Mouse (Mus musculus) left cerebral cortex, postnatal 25 days (tissue): ENCODE data around the gene Zkscan8. TPM values are rescaled to one million over a fixed set of nuclear protein-coding genes. Genes with fewer than 3 reads are reported as not detected.

Source experiments
- total RNA-seq, 2 experiments: library from RNA; stranded (reverse); gene quantifications; 2 replicates each; pipeline ENCODE4 v1.2.3; 2021

Gene Zkscan8
- total RNA-seq, 2 experiments from 2014 or later = 17.2 to 19.5 TPM

Other genes starting within 250 kb of the Zkscan8 start
- gene Gpx5, start 238.4 kb downstream of the Zkscan8 start, total RNA-seq = not detected
- not detected for gene Gpx6, start 219.0 kb downstream of the Zkscan8 start, total RNA-seq
- not detected for gene Olfr1367, start 184.2 kb downstream of the Zkscan8 start, total RNA-seq
- gene Zscan12, start 168.3 kb downstream of the Zkscan8 start, total RNA-seq = 1 to 10 TPM; 7.5 to 7.9 TPM
- 10 to 100 TPM; 37.2 to 44.5 TPM for gene Zkscan3, start 128.4 kb downstream of the Zkscan8 start, total RNA-seq
- gene Pgbd1, start 90.1 kb downstream of the Zkscan8 start, total RNA-seq = 1 to 10 TPM; 1.5 to 1.7 TPM
- gene Zscan26, start 77.4 kb downstream of the Zkscan8 start, total RNA-seq = 10 to 100 TPM; 48.3 to 51.3 TPM
- 1 to 10 TPM in 1 of 2 experiments, under 1 TPM in 1; 0.96 to 1.1 TPM for gene Nkapl, start 62.6 kb downstream of the Zkscan8 start, total RNA-seq
- 1 to 10 TPM; 5.6 to 6.7 TPM for gene Zkscan4, start 52.2 kb downstream of the Zkscan8 start, total RNA-seq
- gene Gm10065, start 51.7 kb downstream of the Zkscan8 start, total RNA-seq = not detected
- gene AK157302, start 35.9 kb downstream of the Zkscan8 start, total RNA-seq = 10 to 100 TPM; 21.6 to 23.1 TPM
- gene Gm11273, start 29.7 kb downstream of the Zkscan8 start, total RNA-seq = 10 to 100 TPM; 50.0 to 59.4 TPM
- gene Olfr1366, start 11.7 kb upstream of the Zkscan8 start, total RNA-seq = not detected
- not detected for gene Olfr1535, start 28.8 kb upstream of the Zkscan8 start, total RNA-seq
- gene Olfr1364, start 50.6 kb upstream of the Zkscan8 start, total RNA-seq = not detected
- not detected for gene Olfr1362, start 82.9 kb upstream of the Zkscan8 start, total RNA-seq
- not detected for gene Olfr11, start 111.4 kb upstream of the Zkscan8 start, total RNA-seq
- gene Olfr1361, start 132.3 kb upstream of the Zkscan8 start, total RNA-seq = not detected
- not detected for gene Olfr1360, start 146.3 kb upstream of the Zkscan8 start, total RNA-seq
- not detected for gene Olfr1359, start 167.0 kb upstream of the Zkscan8 start, total RNA-seq
- 10 to 100 TPM; 31.3 to 46.4 TPM for gene Hist1h2bl, start 185.0 kb upstream of the Zkscan8 start, total RNA-seq
- gene Hist1h2ai, start 185.3 kb upstream of the Zkscan8 start, total RNA-seq = 10 to 100 TPM; 19.5 to 32.4 TPM
- 10 to 100 TPM; 58.0 to 64.8 TPM for gene Hist1h3h, start 186.5 kb upstream of the Zkscan8 start, total RNA-seq
- 1 to 10 TPM; 3.8 to 4.5 TPM for gene Hist1h2bm, start 190.9 kb upstream of the Zkscan8 start, total RNA-seq
- 10 to 100 TPM; 18.4 to 22.2 TPM for gene Hist1h4j, start 203.9 kb upstream of the Zkscan8 start, total RNA-seq
- 100 to 1,000 TPM; 333 to 391 TPM for gene Hist1h4k, start 219.4 kb upstream of the Zkscan8 start, total RNA-seq
- gene Hist1h2ak, start 222.7 kb upstream of the Zkscan8 start, total RNA-seq = 10 to 100 TPM; 13.8 TPM
- 1 to 10 TPM; 3.9 to 8.2 TPM for gene Hist1h2bn, start 223.0 kb upstream of the Zkscan8 start, total RNA-seq
- gene Hist1h1b, start 249.5 kb upstream of the Zkscan8 start, total RNA-seq = 10 to 100 TPM in 1 of 2 experiments, 1 to 10 TPM in 1; 5.3 to 10.6 TPM